Mouse (Mus musculus): ENCODE measurements around the gene Slc37a4.

DNA sequence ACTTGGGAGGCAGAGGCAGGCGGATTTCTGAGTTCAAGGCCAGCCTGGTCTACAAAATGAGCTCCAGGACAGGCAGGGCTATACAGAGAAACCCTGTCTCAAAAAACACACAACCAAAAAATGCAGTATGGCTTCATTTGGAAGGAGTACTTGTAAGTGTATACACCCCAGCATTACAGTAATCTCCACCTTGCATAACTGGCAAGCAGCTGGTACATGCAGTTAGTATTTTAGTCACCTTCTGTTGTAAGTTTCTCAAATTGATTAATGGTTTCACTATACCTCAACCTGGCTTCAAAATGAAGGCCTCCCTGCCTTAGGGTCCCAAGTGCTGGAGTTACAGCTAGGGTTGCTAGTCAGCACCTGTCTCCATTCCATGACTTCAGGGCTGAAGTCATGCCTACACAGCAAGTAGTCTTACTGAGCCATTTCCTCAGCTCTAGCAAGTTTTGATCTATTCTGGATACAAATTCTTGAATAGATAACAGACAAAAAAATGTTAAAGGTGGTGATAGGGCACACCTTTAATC lies 15.0 kb downstream of the Slc37a4 start:
- no peak for TF ChIP-seq POLR2A (IDR thresholded peaks at IDR 0.05; ENCODE audit: borderline replicate concordance, low read depth, low read length)
- no peak for TF ChIP-seq CTCF (IDR thresholded peaks at IDR 0.05; ENCODE audit: low read depth, low read length)

All from bone marrow macrophage, adult 2 months (primary cell).